Mouse (Mus musculus) CH12.LX (cell line): ENCODE measurements around the gene Arl15. TPM values are rescaled to one million over a fixed set of nuclear protein-coding genes. Genes with fewer than 3 reads are reported as not detected.

Source experiments
- DNase-seq: peaks from one replicate; pipeline ENCODE4 v3.0.0-alpha.2; 2013; ENCODE audit errors: extremely low read depth
- H3K27ac ChIP-seq: 2 replicates; pipeline ENCODE4 v1.5.1; 2012; ENCODE audit warnings: low read depth, mild to moderate bottlenecking, control low read depth, moderate library complexity; ENCODE audit not compliant: insufficient read depth
- H3K27me3 ChIP-seq: replicated peaks from 2 replicates; pipeline ENCODE3; 2012; ENCODE audit warnings: inconsistent platforms
- H3K36me3 ChIP-seq, 2 experiments: replicated peaks in 1 of 2; 2 replicates each; pipeline versions ENCODE3 to v1.6.1; 2012; ENCODE audit warnings: inconsistent platforms in 1 of 2, low read length in 1 of 2, mild to moderate bottlenecking in 1 of 2, mixed read lengths in 1 of 2, moderate library complexity in 1 of 2; ENCODE audit not compliant: control insufficient read depth in 1 of 2, insufficient read depth in 1 of 2
- H3K4me1 ChIP-seq, 2 experiments: 2 replicates each; pipeline ENCODE4 v1.6.1; 2012; ENCODE audit warnings: inconsistent platforms in 1 of 2, moderate library complexity in 1 of 2; ENCODE audit not compliant: insufficient read depth in 2 of 2, control insufficient read depth in 1 of 2
- H3K4me2 ChIP-seq: 2 replicates; pipeline ENCODE4 v1.6.1; 2012; ENCODE audit warnings: low read depth, mild to moderate bottlenecking, control low read depth; ENCODE audit not compliant: poor library complexity, insufficient read depth, severe bottlenecking
- H3K4me3 ChIP-seq, 3 experiments: fragments of 150-350 bp in 1 of 3; sonication (generic) in 1 of 3; replicated peaks in 1 of 3; 2 replicates each; pipeline versions ENCODE3 to v1.5.1; 2011 to 2012; ENCODE audit warnings: low read depth in 2 of 3, low read length in 2 of 3, mild to moderate bottlenecking in 2 of 3, moderate library complexity in 2 of 3, control low read depth in 1 of 3, improper control_type of control experiment in 1 of 3, inconsistent platforms in 1 of 3, mixed read lengths in 1 of 3; ENCODE audit not compliant: poor library complexity in 1 of 3
- H3K79me2 ChIP-seq: replicated peaks from 2 replicates; pipeline ENCODE4 v1.6.1; 2012; ENCODE audit warnings: mild to moderate bottlenecking, moderate library complexity; ENCODE audit not compliant: control insufficient read depth, poor library complexity, insufficient read depth, severe bottlenecking; ENCODE audit errors: extremely low read depth
- H3K9ac ChIP-seq: 2 replicates; pipeline ENCODE4 v1.6.1; 2012; ENCODE audit warnings: low read depth, mild to moderate bottlenecking, control low read depth, moderate library complexity; ENCODE audit not compliant: insufficient read depth
- H3K9me3 ChIP-seq: replicated peaks from 2 replicates; pipeline ENCODE3; 2012; ENCODE audit warnings: low read length, inconsistent platforms, mixed read lengths
- CHD2 ChIP-seq: IDR thresholded peaks from 2 replicates; pipeline ENCODE4 v1.6.1; 2011; ENCODE audit warnings: low read length, improper control_type of control experiment
- CTCF ChIP-seq, 2 experiments: IDR thresholded peaks in 1 of 2; conservative IDR thresholded peaks in 1 of 2; 2 replicates each; pipeline ENCODE4 v1.5.1; 2011 to 2012; ENCODE audit warnings: low read depth in 2 of 2, low read length in 2 of 2, improper control_type of control experiment in 1 of 2, inconsistent platforms in 1 of 2, mild to moderate bottlenecking in 1 of 2, moderate library complexity in 1 of 2
- ETS1 ChIP-seq: conservative IDR thresholded peaks from 2 replicates; pipeline ENCODE4 v1.6.1; 2012; ENCODE audit warnings: low read depth, mild to moderate bottlenecking, inconsistent platforms, low read length, improper control_type of control experiment, moderate library complexity
- GABPA ChIP-seq: IDR thresholded peaks from 2 replicates; pipeline ENCODE4 v1.6.1; 2012; ENCODE audit warnings: low read depth, low read length, improper control_type of control experiment, inconsistent platforms; ENCODE audit not compliant: insufficient replicate concordance
- IRF4 ChIP-seq: IDR thresholded peaks from 2 replicates; pipeline ENCODE4 v1.6.1; 2014; ENCODE audit warnings: low read depth, mild to moderate bottlenecking, inconsistent platforms, low read length, improper control_type of control experiment
- KAT2A ChIP-seq: IDR thresholded peaks from 2 replicates; pipeline ENCODE4 v1.6.1; 2012; ENCODE audit warnings: low read length, improper control_type of control experiment, inconsistent platforms; ENCODE audit not compliant: insufficient replicate concordance
- MAFK ChIP-seq: IDR thresholded peaks from 2 replicates; pipeline ENCODE4 v1.6.1; 2011; ENCODE audit warnings: low read length, improper control_type of control experiment; ENCODE audit not compliant: insufficient replicate concordance
- MAZ ChIP-seq: IDR thresholded peaks from 2 replicates; pipeline ENCODE4 v1.6.1; 2012; ENCODE audit warnings: low read depth, mild to moderate bottlenecking, inconsistent platforms, low read length, improper control_type of control experiment, moderate library complexity
- MEF2A ChIP-seq: IDR thresholded peaks from 2 replicates; pipeline ENCODE4 v1.6.1; 2014; ENCODE audit warnings: low read depth, mild to moderate bottlenecking, inconsistent platforms, low read length, improper control_type of control experiment, borderline replicate concordance
- MXI1 ChIP-seq: IDR thresholded peaks from 2 replicates; pipeline ENCODE4 v1.6.1; 2011; ENCODE audit warnings: mild to moderate bottlenecking, low read depth, low read length, improper control_type of control experiment
- NELFE ChIP-seq: IDR thresholded peaks from 2 replicates; pipeline ENCODE4 v1.6.1; 2011; ENCODE audit warnings: low read depth, low read length, improper control_type of control experiment
- POLR2A ChIP-seq: IDR thresholded peaks from 2 replicates; pipeline ENCODE4 v1.6.1; 2011; ENCODE audit warnings: low read depth, mild to moderate bottlenecking, improper control_type of control experiment, low read length
- POLR2AphosphoS2 ChIP-seq: IDR thresholded peaks from 2 replicates; pipeline ENCODE4 v1.6.1; 2011; ENCODE audit warnings: low read depth, low read length, improper control_type of control experiment
- RAD21 ChIP-seq: IDR thresholded peaks from 2 replicates; pipeline ENCODE4 v1.6.1; 2011; ENCODE audit warnings: low read depth, mild to moderate bottlenecking, low read length, improper control_type of control experiment, moderate library complexity
- SIN3A ChIP-seq: IDR thresholded peaks from 2 replicates; pipeline ENCODE4 v1.6.1; 2012; ENCODE audit warnings: low read length, improper control_type of control experiment, inconsistent platforms
- SMC3 ChIP-seq: IDR thresholded peaks from 2 replicates; pipeline ENCODE4 v1.6.1; 2011; ENCODE audit warnings: low read depth, low read length, improper control_type of control experiment
- TCF12 ChIP-seq: IDR thresholded peaks from 2 replicates; pipeline ENCODE4 v1.6.1; 2014; ENCODE audit warnings: low read depth, mild to moderate bottlenecking, inconsistent platforms, low read length, improper control_type of control experiment
- UBTF ChIP-seq: IDR thresholded peaks from 2 replicates; pipeline ENCODE4 v1.6.1; 2012; ENCODE audit warnings: low read depth, mild to moderate bottlenecking, inconsistent platforms, low read length, improper control_type of control experiment, moderate library complexity
- USF2 ChIP-seq: conservative IDR thresholded peaks from 2 replicates; pipeline ENCODE4 v1.6.1; 2011; ENCODE audit warnings: low read depth, low read length, improper control_type of control experiment
- ZNF384 ChIP-seq: IDR thresholded peaks from 2 replicates; pipeline ENCODE4 v1.6.1; 2012; ENCODE audit warnings: low read depth, low read length, improper control_type of control experiment, inconsistent platforms
- dilution Hi-C: fragments of 300-500 bp; cut with MboI; formaldehyde crosslinking; loops from 2 replicates; pipeline ENCODE4 v1.14.3; 2020; ENCODE audit warnings: low sequenced_read_pairs; ENCODE audit not compliant: extremely low pct_unique_long_range_greater_than_20kb, extremely low pct_ligation_motif_present
- in situ Hi-C: fragments of 300-500 bp; cut with MboI; formaldehyde crosslinking; loops from 3 replicates; pipeline ENCODE4 v1.14.3; 2019; ENCODE audit warnings: low sequenced_read_pairs, low pct_ligation_motif_present, low pct_unique_long_range_greater_than_20kb, mixed read lengths
- polyA plus RNA-seq: library from polyadenylated mRNA; unstranded; fragments of >175 nt; gene quantifications from 2 replicates; pipeline ENCODE4 v1.2.1, GENCODE M21; 2012; ENCODE audit warnings: low read depth; ENCODE audit not compliant: insufficient read length
- total RNA-seq, 2 experiments: library from RNA; depleted of rRNA; stranded (reverse); fragments of 300-350 nt in 1 of 2; fragments of >200 nt in 1 of 2; gene quantifications; 2 replicates each; pipeline ENCODE4 v1.2.3; 2012 to 2014

Gene Arl15
- total and polyA plus RNA-seq, 3 experiments, result 2.2 to 5.2 (median 4.8) TPM

GRCm38 (mm10) chr13:113765411-113765810, 28.9 kb upstream of the Arl15 start:
- H3K9me3 ChIP-seq, result no peaks in the 10 kb centered on the region
- TF ChIP-seq ETS1 (no peak), CHD2 (no peak), POLR2AphosphoS2 (no peak), ZNF384 (no peak), SIN3A (no peak), RAD21 (no peak), MXI1 (no peak), SMC3 (no peak), KAT2A (no peak), MEF2A (no peak), CTCF (conservative IDR thresholded peaks at IDR 0.05 in 1 of 2, IDR thresholded peaks at IDR 0.05 in 1 of 2; ENCODE audit: low read depth in 2 of 2, low read length in 2 of 2) (no peak), POLR2A (no peak)
- dilution Hi-C loops (no loop called here), in situ Hi-C loops (no loop called here)
- H3K79me2 ChIP-seq, result no peaks in the 10 kb centered on the region
- H3K4me1 ChIP-seq, result no peaks in the 10 kb centered on the region
- H3K4me3 ChIP-seq, result no peak overlapping the region
- no peaks in the 10 kb centered on the region for H3K27me3 ChIP-seq
- no peaks in the 10 kb centered on the region for H3K36me3 ChIP-seq
- no peak for DNase-seq
- no peak overlapping the region for H3K27ac ChIP-seq
- no peak overlapping the region for H3K4me2 ChIP-seq
- no peak overlapping the region for H3K9ac ChIP-seq

GRCm38 (mm10) chr13:113769829-113770228, 24.5 kb upstream of the Arl15 start:
- DNase-seq, result no peak
- Histone ChIP-seq H3K79me2 (no peaks in the 10 kb centered on the region), H3K9ac (no peak overlapping the region), H3K4me2 (no peak overlapping the region), H3K27ac (no peak overlapping the region), H3K4me3 (no peak overlapping the region), H3K27me3 (no peaks in the 10 kb centered on the region), H3K36me3 (no peaks in the 10 kb centered on the region), H3K9me3 (no peaks in the 10 kb centered on the region), H3K4me1 (no peaks in the 10 kb centered on the region)
- dilution Hi-C loops (no loop called here), in situ Hi-C loops (no loop called here)
- TF ChIP-seq ZNF384 (no peak), MEF2A (no peak), CTCF (conservative IDR thresholded peaks at IDR 0.05 in 1 of 2, IDR thresholded peaks at IDR 0.05 in 1 of 2; ENCODE audit: low read depth in 2 of 2, low read length in 2 of 2) (no peak), SMC3 (no peak), IRF4 (no peak), UBTF (no peak), TCF12 (no peak), GABPA (no peak), USF2 (no peak), NELFE (no peak), MAZ (no peak), MAFK (no peak)
